Mouse (Mus musculus) cerebellum, postnatal 25 days (tissue): ENCODE data around the gene Olfr1353.
"Not testable (repeated sequence)": the region's sequence is repeated elsewhere in the genome, so short reads cannot be mapped to it uniquely, and the experiment has no call there.

Source experiments
- DNase-seq, 2 experiments: peaks; one replicate each; pipeline ENCODE4 v3.0.0; 2021; ENCODE audit warnings: mixed read lengths in 2 of 2

Olfr1353 gene

GRCm38 (mm10) chr10:78963009-78963408 is at the start of gene Olfr1353:
TSS of gene Olfr1353 (plus strand) at chr10:78963309.
- not testable (repeated sequence) for DNase-seq

GRCm38 (mm10) chr10:78950336-78950735 is 12.8 kb upstream of the Olfr1353 start, which contains the start of gene Olfr8:
TSS of gene Olfr8 (plus strand) at chr10:78950636.
- DNase-seq = not testable (repeated sequence)

DNA sequence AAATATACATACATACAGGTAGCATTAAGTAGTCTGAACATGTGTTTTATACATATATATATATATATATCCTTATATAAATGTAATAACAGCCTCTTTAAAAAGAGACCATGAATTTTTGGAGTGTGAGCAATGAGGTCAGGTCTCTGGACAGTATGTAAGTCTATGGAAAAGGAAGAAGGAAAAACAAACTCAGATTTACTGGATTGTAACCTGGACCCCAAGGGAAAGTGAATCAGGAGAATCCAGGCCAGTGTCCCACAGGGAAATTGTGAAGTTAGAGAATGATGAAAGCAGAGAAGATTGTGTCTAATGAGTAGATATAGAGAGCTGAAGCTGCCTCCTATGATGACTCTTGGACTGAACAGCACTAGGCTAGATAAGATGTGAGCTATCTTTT is 17.6 kb downstream of the Olfr1353 start, which contains the start of gene Olfr1352:
Gene Olfr1352, plus strand, starts transcription at position 301 of the 400 bp plus-strand sequence.
- no peak for DNase-seq

- no peak for DNase-seq
Observed at GRCm38 (mm10) chr10:79012172-79012571, 49.1 kb downstream of the Olfr1353 start, which contains the start of gene Olfr1351. TSS of gene Olfr1351 (plus strand) at chr10:79012472.
